Mouse (Mus musculus): ENCODE data around the gene Clpx. TPM values are rescaled to one million over a fixed set of nuclear protein-coding genes. Genes with fewer than 3 reads are reported as not detected.
"Not testable (repeated sequence)": the region's sequence is repeated elsewhere in the genome, so short reads cannot be mapped to it uniquely, and the experiment has no call there.

Clpx gene
- 10 to 100 TPM; 56.9 to 75.9 TPM for total RNA-seq (2021)
- long read RNA-seq, experiment 1, transcript Clpx-201 (14 exons, 2,885 nt), result major isoform, 149 of 164 reads
- long read RNA-seq, experiment 1, partial matches to known transcripts, result 6 of 164 reads
- long read RNA-seq, experiment 1, other reads (novel, unspliced or antisense), result 5 of 164 reads
- long read RNA-seq, experiment 2, transcript Clpx-201 (14 exons, 2,885 nt), result major isoform, 171 of 193 reads
- long read RNA-seq, experiment 2, partial matches to known transcripts, result 9 of 193 reads
- long read RNA-seq, experiment 2, other reads (novel, unspliced or antisense), result 11 of 193 reads

DNA sequence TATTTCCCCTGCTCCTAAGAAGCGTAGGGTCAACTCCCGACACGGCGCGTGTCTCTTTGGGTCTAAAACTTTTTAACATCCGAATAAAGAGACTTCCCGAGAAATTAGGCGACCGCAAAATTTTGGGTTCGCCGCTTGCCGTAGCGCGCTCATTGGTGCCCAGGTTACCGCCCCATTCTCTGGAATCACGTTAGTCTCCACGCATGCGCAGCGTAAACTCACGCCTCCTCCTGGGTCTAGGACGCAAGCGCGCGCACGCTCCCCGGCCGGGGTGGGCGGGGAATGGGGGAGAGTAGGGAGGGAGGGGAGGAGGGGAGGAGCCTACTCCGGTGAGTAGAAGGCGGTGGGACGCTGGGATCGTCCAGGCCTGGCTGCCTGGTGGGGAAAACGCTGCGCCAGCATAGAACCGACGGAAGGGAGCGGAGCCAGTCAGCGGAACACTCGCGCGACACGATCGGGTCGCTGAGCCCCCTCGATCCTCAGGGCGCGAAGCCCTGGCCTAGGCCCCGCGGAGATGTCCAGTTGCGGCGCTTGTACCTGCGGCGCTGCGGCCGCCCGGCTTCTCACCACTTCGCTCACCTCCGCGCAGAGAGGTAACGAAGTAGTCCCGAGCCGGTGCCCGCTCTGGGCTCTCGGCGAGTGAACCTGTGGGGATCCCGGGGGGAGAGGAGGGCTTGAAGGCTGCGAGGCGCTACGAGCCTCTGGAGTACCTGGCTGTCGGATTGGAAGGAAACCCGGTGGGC lies at the start of gene Clpx:
Clpx (plus strand) TSS at position 288 of the 743 bp plus-strand sequence.
- peak; percentile 99 for DNase-seq
- intact Hi-C loops (cut with DNase I; ENCODE audit: low total_unique reads), result loop anchor here (10.0 kb wide), 1 partner anchor 249 kb away; no protein-coding TSS in a partner anchor

DNA sequence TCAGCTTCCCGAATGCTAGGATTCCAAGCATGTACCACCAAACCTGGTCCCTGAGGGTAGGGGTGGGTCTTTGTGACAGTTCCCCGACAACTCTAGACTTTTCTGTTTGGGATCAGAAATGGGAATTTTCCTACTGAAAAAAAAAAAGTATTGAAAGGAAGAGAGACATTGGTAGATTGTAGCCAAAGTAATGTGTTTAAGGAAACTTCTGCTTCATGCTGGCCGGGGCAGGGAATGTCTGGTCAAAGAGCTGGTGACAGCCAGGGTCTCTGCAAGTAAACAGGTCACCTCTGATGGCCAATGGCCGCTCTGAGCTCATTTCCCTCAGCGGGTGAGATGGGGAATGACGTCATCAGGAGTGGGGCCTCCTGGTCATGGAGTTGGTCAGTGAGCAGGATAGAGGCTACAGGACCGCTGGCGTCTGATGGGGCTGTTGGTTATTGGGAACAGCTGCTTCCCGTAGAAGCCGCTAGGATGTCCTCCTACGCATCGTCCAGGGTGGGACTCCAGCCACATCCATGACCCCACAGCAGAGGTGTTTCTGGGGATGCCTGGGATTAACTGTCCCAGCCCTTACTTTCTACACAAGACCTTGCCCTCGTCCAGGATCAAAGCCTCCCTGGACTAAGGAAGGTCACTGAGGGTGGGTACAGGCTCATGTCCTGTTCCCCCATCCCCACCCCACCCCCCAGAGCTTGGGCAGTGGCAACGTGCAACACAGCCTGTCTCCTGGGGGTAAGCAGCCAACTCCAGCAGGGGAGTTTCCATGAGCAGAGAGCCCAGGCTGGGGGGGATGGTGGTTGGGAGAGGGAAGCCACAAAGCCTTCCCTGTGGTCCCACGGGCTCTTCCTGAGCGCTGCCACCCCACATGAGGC lies 46.3 kb upstream of the Clpx start:
- intact Hi-C loops (cut with DNase I; ENCODE audit: low total_unique reads), result no loop called here

DNA sequence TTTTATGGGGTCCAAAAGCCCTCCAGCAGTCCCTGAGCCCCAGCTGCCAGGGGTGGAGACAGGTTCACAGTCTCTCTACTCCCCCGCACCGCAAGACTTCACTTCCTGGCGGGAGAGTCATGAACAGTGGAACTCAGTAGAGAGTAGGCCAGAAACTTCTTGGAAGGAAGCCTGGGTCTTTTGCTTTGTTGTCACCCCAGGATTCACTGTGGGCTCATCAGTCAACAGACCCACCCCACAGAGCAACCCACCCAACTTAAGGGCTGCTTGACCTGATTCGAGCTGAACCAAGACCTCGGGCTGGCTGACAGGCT lies 45.7 kb upstream of the Clpx start:
- intact Hi-C loops (cut with DNase I; ENCODE audit: low total_unique reads), result no loop called here

More for the DNA sequence above, 46.3 kb upstream of the Clpx start:
- DNase-seq, result peak; percentile 56

DNA sequence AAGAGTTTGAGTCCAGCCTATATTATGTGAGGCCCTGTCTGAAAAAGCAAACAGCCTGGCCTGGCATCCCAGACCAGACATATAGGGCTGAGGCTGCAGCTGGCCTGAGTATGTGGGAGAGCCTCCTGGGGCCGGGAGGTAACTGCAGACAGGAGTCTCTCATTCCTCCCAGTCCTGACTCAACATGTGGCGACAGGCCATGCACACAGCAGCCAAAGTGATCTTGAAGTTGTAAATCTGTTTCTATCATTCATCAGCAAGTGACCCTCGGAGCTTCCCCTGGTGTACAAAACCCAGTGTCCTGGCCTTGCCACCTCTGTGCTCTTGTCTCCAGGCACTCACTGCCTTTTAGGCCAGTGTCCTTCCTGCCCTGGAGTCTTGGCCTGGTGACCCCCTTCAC lies 42.0 kb upstream of the Clpx start:
- peak; percentile 64 for DNase-seq
- intact Hi-C loops (cut with DNase I; ENCODE audit: low total_unique reads), result no loop called here

More for the DNA sequence above, 45.7 kb upstream of the Clpx start:
- DNase-seq, result no peak

DNA sequence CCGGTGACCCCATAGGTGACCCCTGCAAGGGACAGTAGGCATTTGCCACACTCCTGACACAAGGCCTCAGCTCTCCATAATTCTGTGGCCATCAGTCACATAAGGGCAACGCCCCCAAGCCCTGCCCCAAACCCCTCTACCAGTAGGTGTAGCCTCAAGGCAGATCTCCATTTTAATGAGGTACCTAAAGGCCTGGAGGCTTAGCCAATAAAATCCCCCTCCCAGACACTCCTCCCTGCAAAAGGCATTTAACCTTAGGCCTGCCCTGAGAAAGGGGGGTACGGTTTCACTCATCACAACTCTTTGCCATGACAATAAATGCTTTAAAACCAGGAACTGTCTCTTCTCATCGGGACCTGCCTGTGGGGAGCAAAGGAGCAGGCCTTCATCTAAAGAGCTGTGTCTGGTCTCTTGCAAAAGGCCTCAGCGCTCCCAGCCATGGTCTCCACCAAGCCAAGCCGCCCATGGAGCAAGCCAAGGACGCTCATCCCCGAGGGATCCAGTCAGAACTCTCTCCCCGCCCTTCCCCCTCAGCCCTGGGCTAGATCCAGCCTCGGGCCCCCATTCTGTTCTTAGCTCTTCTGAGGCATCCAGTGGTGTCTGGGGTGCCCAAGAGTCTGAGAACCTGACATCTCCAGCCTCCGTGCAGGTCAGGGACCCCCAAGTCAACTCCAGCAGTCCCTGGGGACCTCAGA lies 38.0 kb upstream of the Clpx start:
- intact Hi-C loops (cut with DNase I; ENCODE audit: low total_unique reads), result no loop called here
- DNase-seq, result no peak

DNA sequence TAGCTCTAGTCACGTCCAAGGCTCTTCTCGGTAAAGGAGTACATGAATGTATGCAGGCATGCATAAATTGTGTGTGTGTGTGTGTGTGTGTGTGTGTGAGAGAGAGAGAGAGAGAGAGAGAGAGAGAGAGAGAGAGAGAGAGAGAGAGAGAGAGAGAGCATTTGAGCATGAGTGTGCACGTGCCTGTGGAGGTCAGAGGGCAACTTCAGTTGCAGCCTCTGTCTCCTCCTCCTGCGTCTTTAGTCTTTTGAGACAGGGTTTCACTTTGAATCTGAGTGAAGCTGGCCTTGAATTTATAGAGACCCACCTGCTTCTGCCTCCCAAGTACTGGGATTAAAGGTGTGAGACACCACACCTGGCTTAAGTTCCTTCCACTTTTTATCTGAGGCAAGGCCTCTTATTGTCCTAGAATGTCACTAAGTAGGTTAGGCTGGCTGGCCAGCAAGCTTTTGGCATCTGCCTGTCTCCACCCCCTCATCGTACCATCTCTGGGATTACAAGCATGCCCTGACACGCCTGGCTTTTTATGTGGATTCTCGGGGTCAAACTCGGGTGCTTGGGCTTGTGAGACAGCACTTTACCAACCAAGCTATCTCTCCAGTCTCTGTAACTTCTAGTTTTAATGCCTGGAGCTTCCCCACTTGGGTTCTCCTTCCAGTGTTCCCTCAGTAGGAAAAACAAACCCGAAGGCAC lies 36.7 kb upstream of the Clpx start:
- intact Hi-C loops (cut with DNase I; ENCODE audit: low total_unique reads), result no loop called here
- no peak for DNase-seq

DNA sequence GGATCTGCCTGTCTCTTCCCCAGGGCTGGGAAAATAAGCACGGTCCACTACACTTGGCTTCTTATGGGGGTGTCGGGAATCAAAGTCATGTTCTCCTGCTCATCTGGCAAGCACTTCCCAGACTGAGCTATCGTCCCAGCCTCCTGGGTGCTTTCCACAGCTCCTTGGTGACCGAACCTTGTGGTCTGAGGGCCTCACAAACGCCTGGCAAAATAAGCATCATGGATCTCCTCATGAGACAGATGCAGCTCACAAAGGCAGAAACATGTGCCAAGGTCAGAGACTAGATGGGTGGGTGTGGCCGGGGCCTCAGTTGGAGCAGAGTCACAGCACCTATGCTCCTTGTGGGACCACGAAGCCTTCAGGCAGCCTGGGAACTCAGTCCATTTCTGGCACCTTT lies 34.7 kb upstream of the Clpx start:
- intact Hi-C loops (cut with DNase I; ENCODE audit: low total_unique reads), result no loop called here
- DNase-seq, result no peak

DNA sequence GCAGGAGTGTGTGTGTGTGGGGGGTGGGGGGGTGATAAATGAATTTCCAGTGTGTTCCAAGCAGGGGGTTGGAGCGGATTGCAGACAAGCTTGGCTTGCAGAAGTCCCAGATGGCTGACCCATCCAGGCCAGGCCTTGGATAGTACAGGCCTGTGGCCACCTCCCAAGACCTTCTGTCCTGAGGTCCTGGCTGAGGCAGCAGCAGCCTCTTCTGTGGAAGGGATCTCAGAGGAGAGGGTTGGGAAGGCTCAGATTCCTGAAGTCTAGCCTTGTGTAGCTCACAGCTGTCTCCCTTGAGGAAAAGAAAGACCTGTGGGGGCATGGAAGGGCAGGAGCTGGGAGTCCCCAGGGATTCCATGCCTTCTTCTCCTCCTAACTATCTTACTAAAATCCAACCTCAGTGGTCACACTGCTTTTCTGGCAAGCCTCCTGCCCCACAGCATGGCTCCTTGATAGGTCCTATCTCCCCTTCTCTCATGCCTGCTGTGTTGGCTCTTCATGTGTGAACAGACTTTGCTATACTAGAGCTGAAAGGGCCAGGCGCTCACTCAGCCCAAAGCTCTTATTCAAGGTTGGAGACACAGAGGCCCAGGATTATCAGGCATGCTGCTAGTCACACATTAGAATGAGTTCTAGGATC lies 32.3 kb upstream of the Clpx start:
- DNase-seq, result peak; percentile 77
- intact Hi-C loops (cut with DNase I; ENCODE audit: low total_unique reads), result no loop called here

DNA sequence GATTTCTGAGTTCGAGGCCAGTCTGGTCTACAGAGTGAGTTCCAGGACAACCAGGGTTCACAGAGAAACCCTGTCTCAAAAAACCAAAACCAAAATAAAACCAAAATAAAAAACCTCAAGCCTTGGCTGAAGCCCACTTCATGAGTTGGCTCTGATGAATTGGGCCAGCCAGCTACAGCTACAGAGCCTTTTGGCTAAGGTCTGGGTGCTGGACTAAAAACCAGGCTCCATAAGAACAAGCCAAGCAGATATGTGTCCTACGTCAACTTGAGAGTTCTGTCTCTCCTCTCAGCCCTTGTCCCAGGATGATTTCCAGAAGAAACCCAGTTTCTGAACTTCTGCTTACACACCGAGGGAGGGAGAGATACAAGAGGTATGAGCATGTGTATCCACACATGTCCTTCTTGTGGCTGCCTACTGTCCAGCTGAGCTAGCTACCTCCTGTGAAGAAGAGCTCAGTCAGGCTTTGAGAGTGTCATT lies 31.4 kb upstream of the Clpx start:
- no peak for DNase-seq

DNA sequence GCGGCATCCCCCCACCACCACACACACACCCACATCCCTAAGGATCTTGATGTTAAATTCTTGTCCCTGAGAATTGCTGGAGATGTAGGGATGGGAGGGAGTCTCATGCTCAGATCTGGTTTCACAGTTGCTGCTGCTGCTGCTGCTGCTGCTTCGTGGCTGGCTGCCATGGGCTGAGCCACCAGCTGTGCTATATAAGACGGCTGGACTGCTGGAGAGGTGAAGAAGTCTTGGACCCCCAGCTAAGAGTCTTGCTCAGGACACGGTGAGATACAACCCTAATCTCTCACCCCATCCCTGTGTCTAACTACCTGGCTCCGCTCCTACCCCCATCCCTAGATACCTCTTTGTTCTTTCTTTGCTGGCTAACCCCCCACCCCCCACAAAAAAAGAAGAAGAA lies 29.1 kb upstream of the Clpx start, which contains the start of gene Cilp:
Cilp (plus strand) TSS at position 222 of the 400 bp plus-strand sequence.
- intact Hi-C loops (cut with DNase I; ENCODE audit: low total_unique reads), result no loop called here
- DNase-seq, result peak; percentile 70

More for the DNA sequence above, 31.4 kb upstream of the Clpx start:
- intact Hi-C loops (cut with DNase I; ENCODE audit: low total_unique reads), result no loop called here

DNA sequence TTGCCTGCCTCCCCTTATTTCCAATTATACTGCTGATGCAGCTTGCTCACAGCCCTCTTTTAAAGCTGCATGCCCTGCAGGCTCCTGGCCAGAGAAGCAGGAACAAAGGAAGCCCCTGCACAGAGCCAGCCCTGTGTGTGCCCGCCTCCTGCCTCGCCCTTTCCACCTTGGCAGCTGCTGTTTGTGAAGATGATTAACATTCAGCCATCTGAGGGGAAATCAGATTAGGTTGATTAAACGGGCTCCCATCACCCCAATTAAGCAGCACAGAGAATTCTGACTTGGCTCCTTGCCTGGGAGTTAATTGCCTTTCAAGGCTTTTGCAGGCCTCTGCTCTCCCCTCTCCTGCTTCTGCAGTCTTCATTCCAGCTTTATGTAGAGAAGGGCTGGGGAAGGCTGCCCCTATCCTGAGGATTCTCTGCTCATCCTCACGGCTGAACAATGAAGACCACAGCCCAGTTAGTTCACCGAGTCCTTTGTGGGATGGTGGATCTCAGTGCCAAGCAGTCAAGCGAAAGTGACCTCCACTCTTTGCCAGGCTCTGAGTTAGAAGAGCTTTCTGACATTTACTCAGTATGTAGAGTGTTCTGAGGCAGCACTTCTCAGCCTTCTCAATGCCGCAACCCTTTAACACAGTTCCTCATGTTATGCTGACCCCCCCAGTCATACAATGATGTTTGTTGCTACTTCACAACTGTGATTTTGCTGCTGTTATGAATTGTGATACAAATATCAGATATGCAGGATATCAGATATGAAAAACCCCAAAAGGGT lies 26.1 kb upstream of the Clpx start:
- intact Hi-C loops (cut with DNase I; ENCODE audit: low total_unique reads), result no loop called here
- no peak for DNase-seq

DNA sequence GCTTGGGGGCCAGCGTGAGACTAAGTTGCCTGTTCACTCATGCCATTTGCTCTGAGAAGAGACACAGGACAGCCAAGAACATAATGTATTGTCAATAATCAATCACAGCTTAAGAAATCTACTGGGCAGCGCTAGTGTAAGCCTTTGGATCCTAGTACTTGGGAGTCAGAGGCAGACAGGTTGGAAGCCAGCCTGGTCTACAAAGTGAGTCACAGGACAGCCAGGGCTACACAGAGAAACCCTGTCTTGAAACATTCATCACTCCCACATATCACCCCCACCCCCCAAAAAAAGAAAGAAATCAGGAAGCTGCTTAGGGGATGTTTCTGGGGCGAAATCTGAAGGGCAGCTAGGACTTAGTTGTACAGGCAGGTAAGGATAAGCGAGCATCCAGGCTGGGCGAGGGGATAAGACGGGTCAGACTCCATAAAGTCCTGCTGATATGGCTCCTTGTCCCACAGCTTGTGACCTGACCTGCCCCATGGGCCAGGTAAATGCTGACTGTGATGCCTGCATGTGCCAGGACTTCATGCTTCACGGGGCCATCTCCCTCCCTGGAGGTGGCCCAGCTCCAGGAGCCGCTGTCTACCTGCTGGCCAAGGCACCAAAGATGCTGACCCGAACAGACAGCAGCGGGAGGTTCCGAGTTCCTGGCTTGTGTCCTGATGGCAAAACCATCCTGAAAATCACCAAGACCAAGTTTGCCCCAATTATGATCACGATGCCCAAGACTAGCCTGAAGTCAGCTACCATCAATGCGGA lies 20.8 kb upstream of the Clpx start:
- intact Hi-C loops (cut with DNase I; ENCODE audit: low total_unique reads), result no loop called here

DNA sequence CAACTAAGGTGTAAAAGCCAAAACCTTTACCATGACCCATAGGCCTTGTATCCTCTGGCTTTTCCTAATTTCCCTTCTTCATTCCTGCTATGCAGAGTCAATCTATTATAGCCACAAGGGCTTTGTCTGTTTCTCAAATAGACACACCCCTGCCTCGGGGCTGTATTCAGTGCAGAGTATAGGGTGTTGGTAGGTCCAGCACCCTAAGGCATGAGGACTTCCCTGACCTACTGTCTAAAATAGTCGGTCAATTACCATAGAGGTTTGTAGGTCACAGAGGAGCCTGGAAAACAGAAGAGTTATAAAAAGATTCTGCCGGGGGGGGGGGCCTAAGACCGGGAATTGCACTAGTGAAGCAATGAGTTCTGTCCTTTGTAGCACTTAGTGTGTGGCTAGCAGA lies 20.2 kb upstream of the Clpx start:
- intact Hi-C loops (cut with DNase I; ENCODE audit: low total_unique reads), result no loop called here
- no peak for DNase-seq

More for the DNA sequence above, 20.8 kb upstream of the Clpx start:
- DNase-seq, result no peak

DNA sequence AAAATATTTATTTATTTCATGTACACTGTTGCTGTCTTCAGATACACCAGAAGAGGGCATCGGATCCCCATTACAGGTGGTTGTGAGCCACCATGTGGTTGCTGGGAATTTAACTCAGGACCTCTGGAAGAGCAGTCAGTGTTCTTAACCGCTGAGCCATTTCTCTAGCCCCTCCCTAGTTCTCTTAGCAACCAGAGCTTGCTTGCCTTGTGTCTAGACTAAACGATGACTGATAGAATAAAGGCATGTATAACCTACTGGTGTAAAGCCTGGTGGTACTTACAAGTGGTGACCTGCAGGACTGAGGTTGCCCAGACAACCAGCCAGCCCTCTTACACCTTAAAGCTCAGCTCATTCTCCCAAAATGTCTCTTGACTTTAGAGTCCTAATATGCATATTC lies 19.2 kb upstream of the Clpx start:
- DNase-seq; intact Hi-C loops (cut with DNase I; ENCODE audit: low total_unique reads): not testable (repeated sequence)

DNA sequence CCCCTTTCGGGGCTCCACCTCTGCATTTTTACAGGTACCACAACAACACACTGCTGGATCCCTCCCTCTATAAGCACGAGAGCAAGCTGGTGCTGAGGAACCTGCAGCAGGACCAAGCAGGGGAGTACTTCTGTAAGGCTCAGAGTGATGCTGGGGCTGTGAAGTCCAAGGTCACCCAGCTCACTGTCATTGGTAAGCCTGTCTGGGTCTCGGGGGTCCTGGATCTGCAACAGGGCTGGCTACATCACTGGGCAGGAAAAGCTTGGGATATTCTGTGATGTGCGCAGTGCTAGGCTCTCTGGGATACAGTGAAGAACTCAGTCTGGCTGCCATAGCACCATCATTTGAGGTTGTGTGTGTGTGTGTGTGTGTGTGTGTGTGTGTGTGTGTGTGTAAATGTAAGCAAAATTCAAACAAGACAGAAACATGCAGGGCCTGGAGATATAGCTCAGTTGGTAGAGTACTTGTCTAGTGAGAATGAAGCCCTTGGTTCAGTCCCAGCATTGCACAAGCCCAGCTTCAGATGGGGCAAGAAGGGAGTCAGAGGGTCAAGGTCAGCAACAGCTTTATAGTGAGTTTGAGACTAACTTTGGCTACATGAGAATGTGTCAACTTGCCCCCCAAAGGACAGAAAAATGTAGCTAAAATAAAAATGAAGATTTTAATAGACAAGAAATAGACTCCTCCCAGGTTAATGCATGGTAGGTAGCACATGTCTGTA lies 18.1 kb upstream of the Clpx start:
- intact Hi-C loops (cut with DNase I; ENCODE audit: low total_unique reads), result no loop called here
- no peak for DNase-seq

DNA sequence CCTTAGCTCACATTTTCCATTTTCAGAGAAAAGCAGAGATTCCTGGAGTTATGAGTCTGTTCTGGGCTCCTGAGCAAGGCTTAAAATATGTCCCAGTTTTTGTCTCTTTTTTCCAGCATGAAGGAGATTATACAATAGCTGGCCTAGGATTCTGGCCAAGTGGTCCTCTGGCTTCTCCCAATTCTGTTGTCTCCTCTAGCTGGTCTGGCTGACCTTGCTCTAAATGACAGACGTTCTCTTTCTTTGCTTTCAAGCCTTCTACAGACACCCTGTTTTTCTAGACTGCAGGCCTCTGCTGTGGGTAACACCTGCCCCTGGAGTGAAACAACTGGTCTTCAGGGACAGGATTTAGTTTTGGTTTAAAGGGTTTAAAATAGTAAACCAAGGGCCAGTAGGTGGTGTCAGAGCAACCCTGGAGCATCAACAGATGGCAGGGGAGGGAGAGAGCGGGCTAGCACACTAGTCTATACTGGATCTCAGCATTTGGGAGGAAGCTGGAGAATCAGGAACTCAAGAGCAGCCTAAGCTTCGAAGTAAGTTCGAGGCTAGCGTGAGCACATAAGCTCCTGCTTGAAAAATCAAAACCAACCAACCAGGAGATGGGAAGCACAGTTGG lies 12.4 kb upstream of the Clpx start:
- DNase-seq, result peak; percentile 46
- intact Hi-C loops (cut with DNase I; ENCODE audit: low total_unique reads), result loop anchor here (2.0 to 10.0 kb wide), 2 partner anchors 53 to 147 kb away; no protein-coding TSS in a partner anchor
